Mouse (Mus musculus) liver, adult 2 months (tissue): Measurements from ENCODE around the gene Sorcs1. TPM values are rescaled to one million over a fixed set of nuclear protein-coding genes. Genes with fewer than 3 reads are reported as not detected.

Experiments
- DNase-seq: peaks from one replicate; pipeline ENCODE4 v3.0.0-alpha.2; 2011; ENCODE audit warnings: low read depth, low spot score; ENCODE audit errors: extremely low read depth
- H3K27ac ChIP-seq: fragments of 200-500 bp; replicated peaks from 2 replicates; pipeline ENCODE4 v1.5.1; 2012; ENCODE audit warnings: low read depth, mild to moderate bottlenecking, control low read depth, inconsistent platforms, low read length; ENCODE audit not compliant: insufficient read depth
- H3K27me3 ChIP-seq: fragments of 200-500 bp; 2 replicates; pipeline ENCODE4 v1.6.1; 2012; ENCODE audit warnings: mild to moderate bottlenecking, moderate library complexity, low read length, inconsistent platforms; ENCODE audit not compliant: control insufficient read depth, insufficient read depth
- H3K36me3 ChIP-seq: fragments of 200-500 bp; 2 replicates; pipeline ENCODE4 v1.6.1; 2012; ENCODE audit warnings: low read length, inconsistent platforms; ENCODE audit not compliant: control insufficient read depth, insufficient read depth
- H3K4me1 ChIP-seq: fragments of 200-500 bp; 2 replicates; pipeline ENCODE4 v1.6.1; 2011; ENCODE audit warnings: low read length; ENCODE audit not compliant: control insufficient read depth, insufficient read depth
- H3K4me3 ChIP-seq: fragments of 200-500 bp; 2 replicates; pipeline ENCODE4 v1.5.1; 2011; ENCODE audit warnings: low read depth, mild to moderate bottlenecking, control low read depth, low read length, moderate library complexity; ENCODE audit not compliant: insufficient read depth
- H3K79me2 ChIP-seq: fragments of 200-500 bp; 2 replicates; pipeline ENCODE4 v1.6.1; 2012; ENCODE audit warnings: inconsistent platforms, mild to moderate bottlenecking, low read length, moderate library complexity; ENCODE audit not compliant: control insufficient read depth, insufficient read depth
- H3K9ac ChIP-seq: fragments of 200-500 bp; 2 replicates; pipeline ENCODE4 v1.6.1; 2012; ENCODE audit warnings: low read depth, mild to moderate bottlenecking, control low read depth, inconsistent platforms, low read length
- CTCF ChIP-seq: fragments of 200-500 bp; IDR thresholded peaks from 2 replicates; pipeline ENCODE4 v1.5.1; 2011; ENCODE audit warnings: low read depth, low read length, control low read depth
- POLR2A ChIP-seq: fragments of 200-500 bp; IDR thresholded peaks from 2 replicates; pipeline ENCODE4 v1.6.1; 2011; ENCODE audit warnings: low read length, control low read depth; ENCODE audit not compliant: insufficient read depth; ENCODE audit errors: extremely low read depth
- WGBS: fragments of 180-500 bp; shearing (Covaris S2); methylation state at CpG from one replicate; pipeline ENCODE4 v1.1.7; 2018; 5-methylcytosine and 5-hydroxymethylcytosine counted together
- polyA plus RNA-seq: library from polyadenylated mRNA; depleted of rRNA; stranded (reverse); fragments of >200 nt; gene quantifications from 2 replicates; pipeline ENCODE4 v1.2.3, GENCODE M21; 2012
- total RNA-seq: library from RNA; depleted of rRNA; stranded (reverse); fragments of >200 nt; gene quantifications from 2 replicates; pipeline ENCODE4 v1.2.3, GENCODE M21; 2014

Sorcs1 gene
- total and polyA plus RNA-seq, 2 experiments, result not detected

DNA sequence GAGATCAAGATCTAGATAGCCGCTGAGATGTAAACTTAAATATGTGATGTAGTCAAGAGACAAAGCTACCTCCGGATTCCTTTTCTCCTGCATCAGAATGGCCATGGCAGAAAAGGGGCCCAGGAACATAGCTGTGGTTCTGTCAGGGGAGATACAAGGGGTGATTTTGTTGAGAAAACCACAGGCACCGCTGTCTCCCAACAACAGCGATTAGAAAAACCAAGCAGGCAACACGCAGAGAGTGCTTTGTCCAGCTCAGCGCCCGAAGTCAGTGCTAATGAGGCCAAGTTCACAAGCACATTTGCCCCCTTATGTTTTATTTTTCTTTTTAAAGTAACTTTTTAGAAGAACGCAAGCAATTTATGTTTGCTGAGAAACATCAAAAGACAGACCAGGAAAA lies 10.9 kb downstream of the Sorcs1 start:
- Histone ChIP-seq H3K4me1 (no peaks in the 10 kb centered on the region), H3K27ac (no peak overlapping the region), H3K27me3 (no peaks in the 10 kb centered on the region), H3K36me3 (no peaks in the 10 kb centered on the region), H3K9ac (no peak overlapping the region), H3K79me2 (no peaks in the 10 kb centered on the region), H3K4me3 (no peak overlapping the region)
- 82% methylated on average over 8 of the region's 8 CpGs for WGBS
- DNase-seq, result no peak
- TF ChIP-seq POLR2A, result no peak
- TF ChIP-seq CTCF, result no peak

DNA sequence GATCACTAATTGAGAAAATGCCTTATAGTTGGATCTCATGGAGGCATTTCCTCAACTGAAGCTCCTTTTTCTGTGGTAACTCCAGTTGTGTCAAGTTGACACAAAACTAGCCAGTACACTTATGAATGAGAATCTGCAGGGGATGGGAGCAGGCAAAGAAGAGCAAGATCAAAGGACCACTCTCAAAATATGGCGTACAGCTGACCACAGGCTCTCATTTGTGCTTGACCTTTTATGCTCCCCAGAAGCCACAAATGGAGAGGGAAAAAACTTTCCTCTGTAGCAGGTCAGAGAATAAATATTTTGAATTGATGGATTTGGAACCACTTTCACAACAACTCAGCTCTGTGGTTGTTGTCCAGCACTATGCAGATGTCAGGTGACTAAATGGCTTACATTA lies 14.1 kb downstream of the Sorcs1 start:
- no peaks in the 10 kb centered on the region for H3K4me1 ChIP-seq
- no peak for TF ChIP-seq POLR2A
- no peak for TF ChIP-seq CTCF
- no peak overlapping the region for H3K27ac ChIP-seq
- no peaks in the 10 kb centered on the region for H3K36me3 ChIP-seq
- WGBS, result 78% methylated on average over 1 of the region's 1 CpGs
- H3K27me3 ChIP-seq, result no peaks in the 10 kb centered on the region
- H3K4me3 ChIP-seq, result no peak overlapping the region
- no peaks in the 10 kb centered on the region for H3K79me2 ChIP-seq
- no peak for DNase-seq
- no peak overlapping the region for H3K9ac ChIP-seq

DNA sequence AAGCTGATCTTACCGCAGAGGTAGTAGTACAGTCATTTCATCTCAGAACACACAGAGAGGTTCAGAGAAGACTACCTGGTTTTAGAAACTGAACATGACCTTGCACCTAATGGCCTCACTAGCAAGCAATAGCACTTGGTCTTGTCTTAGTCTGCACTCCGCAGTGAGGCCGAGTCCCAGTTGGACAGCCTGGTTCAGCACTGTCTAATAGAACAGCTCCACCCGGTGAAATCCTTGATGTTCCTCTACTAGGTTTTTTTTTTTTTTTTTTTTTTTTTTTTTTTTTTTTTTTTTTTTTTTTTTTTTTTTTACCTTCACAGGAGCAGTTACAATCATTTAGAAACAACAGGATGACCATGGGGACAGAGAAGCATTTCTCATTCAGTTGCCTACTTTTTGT lies 19.3 kb downstream of the Sorcs1 start:
- WGBS, result 74% methylated on average over 4 of the region's 4 CpGs
- no peaks in the 10 kb centered on the region for H3K79me2 ChIP-seq
- no peaks in the 10 kb centered on the region for H3K27me3 ChIP-seq
- TF ChIP-seq POLR2A (no peak), CTCF (no peak)
- H3K36me3 ChIP-seq, result no peaks in the 10 kb centered on the region
- no peak overlapping the region for H3K9ac ChIP-seq
- no peak overlapping the region for H3K27ac ChIP-seq
- H3K4me1 ChIP-seq, result no peaks in the 10 kb centered on the region
- DNase-seq, result no peak
- H3K4me3 ChIP-seq, result no peak overlapping the region

DNA sequence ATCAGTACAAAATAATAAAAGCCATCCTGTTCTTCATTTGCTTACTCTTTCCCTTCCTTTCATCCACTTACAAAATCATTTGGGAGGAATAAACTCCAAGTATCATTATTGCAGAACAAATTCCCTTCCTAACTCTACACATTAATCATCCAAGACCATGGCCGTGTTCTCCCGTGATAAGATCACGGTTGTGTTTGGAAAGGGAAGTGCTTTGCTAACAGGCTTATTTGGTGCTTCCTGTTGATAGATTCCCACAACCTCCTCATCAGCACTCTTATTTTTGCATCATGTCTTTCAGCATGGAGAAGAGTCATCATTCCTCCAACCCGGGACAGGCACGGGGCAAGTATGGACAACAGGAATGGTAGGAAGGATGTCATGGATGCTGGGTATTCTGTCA lies 25.7 kb downstream of the Sorcs1 start:
- H3K79me2 ChIP-seq, result no peaks in the 10 kb centered on the region
- no peak overlapping the region for H3K9ac ChIP-seq
- H3K4me3 ChIP-seq, result no peak overlapping the region
- TF ChIP-seq CTCF (no peak), POLR2A (no peak)
- no peaks in the 10 kb centered on the region for H3K27me3 ChIP-seq
- no peak overlapping the region for H3K27ac ChIP-seq
- no peaks in the 10 kb centered on the region for H3K36me3 ChIP-seq
- WGBS, result 63% methylated on average over 5 of the region's 5 CpGs
- no peak for DNase-seq
- H3K4me1 ChIP-seq, result no peaks in the 10 kb centered on the region

DNA sequence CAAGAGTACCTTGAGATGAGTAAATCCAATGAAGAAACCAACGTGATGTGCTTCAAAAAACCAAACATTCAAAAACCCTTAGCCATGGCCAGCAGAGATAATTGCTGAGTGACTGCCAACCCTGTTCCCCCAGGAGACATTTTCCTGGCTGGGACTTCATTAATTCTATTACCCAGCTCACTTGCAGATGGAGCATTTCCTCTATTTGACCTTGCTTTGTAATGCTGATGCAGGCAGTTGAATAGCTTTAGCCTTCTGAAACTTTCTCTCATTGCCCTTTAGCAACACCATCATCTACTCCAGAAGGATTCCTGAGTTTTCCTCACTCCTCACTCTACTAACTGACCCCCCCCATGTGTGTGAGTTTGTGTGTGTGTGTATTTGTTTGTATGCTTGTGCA lies 34.6 kb downstream of the Sorcs1 start:
- Histone ChIP-seq H3K9ac (no peak overlapping the region), H3K27ac (no peak overlapping the region), H3K4me1 (no peaks in the 10 kb centered on the region), H3K36me3 (no peaks in the 10 kb centered on the region), H3K27me3 (no peaks in the 10 kb centered on the region), H3K79me2 (no peaks in the 10 kb centered on the region), H3K4me3 (no peak overlapping the region)
- DNase-seq, result no peak
- 45% methylated on average over 1 of the region's 1 CpGs for WGBS
- no peak for TF ChIP-seq POLR2A
- no peak for TF ChIP-seq CTCF

DNA sequence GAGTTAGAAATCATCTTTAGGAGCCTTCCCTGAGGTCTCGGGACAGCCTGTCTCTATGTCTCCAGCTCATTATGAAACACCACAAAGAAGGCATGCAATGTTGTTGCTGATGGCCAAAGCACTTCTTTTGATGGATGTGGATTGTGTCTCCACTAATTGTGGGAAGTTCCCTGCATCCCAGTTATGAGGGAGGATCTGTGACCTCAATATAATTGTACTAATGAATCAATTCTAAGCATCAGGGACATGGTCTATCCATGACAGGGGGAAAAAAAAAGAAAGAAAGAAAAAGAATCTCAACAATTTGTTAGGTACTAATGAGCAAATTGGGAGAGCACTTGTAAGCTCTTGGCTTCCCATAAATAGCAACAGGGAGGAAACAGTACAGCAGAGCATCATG lies 36.3 kb downstream of the Sorcs1 start:
- Histone ChIP-seq H3K27ac (no peak overlapping the region), H3K36me3 (no peaks in the 10 kb centered on the region), H3K4me3 (no peak overlapping the region), H3K79me2 (no peaks in the 10 kb centered on the region), H3K27me3 (no peaks in the 10 kb centered on the region), H3K9ac (no peak overlapping the region), H3K4me1 (no peaks in the 10 kb centered on the region)
- TF ChIP-seq CTCF (no peak), POLR2A (no peak)
- 91% methylated on average over 1 of the region's 1 CpGs for WGBS
- no peak for DNase-seq
